Mouse (Mus musculus) kidney, embryonic 14.5 days (tissue): ENCODE data around the gene Ugt1a7c. TPM values are rescaled to one million over a fixed set of nuclear protein-coding genes. Genes with fewer than 3 reads are reported as not detected.

Source experiments
- ATAC-seq: fragments of 200-750 bp; cut with Nextera tagmentation; 2 replicates; pipeline ENCODE4 v1.8.0; 2017; ENCODE audit warnings: moderate number of reproducible peaks, mild to moderate bottlenecking, moderate TSS enrichment, moderate library complexity; ENCODE audit not compliant: low FRiP score, low TSS enrichment
- H3K27ac ChIP-seq: fragments of 300-500 bp; sonication (generic); 2 replicates; pipeline ENCODE4 v1.5.1; 2014; ENCODE audit warnings: low read depth, mild to moderate bottlenecking, low read length, moderate library complexity, mixed read lengths
- H3K27me3 ChIP-seq: fragments of 300-500 bp; sonication (generic); 2 replicates; pipeline ENCODE4 v1.6.1; 2014; ENCODE audit warnings: mild to moderate bottlenecking, low read length; ENCODE audit not compliant: control insufficient read depth, insufficient read depth
- H3K36me3 ChIP-seq: fragments of 300-500 bp; sonication (generic); 2 replicates; pipeline ENCODE4 v1.6.1; 2014; ENCODE audit warnings: low read length, mixed read lengths; ENCODE audit not compliant: control insufficient read depth, insufficient read depth
- H3K4me1 ChIP-seq: fragments of 300-500 bp; sonication (generic); 2 replicates; pipeline ENCODE4 v1.6.1; 2014; ENCODE audit warnings: low read length, mixed read lengths; ENCODE audit not compliant: control insufficient read depth, insufficient read depth
- H3K4me2 ChIP-seq: fragments of 300-500 bp; sonication (generic); replicated peaks from 2 replicates; pipeline ENCODE4 v1.6.1; 2014; ENCODE audit warnings: low read depth, mild to moderate bottlenecking, low read length
- H3K4me3 ChIP-seq: fragments of 300-500 bp; sonication (generic); 2 replicates; pipeline ENCODE4 v1.5.1; 2014; ENCODE audit warnings: mild to moderate bottlenecking, low read length
- H3K9ac ChIP-seq: fragments of 300-500 bp; sonication (generic); 2 replicates; pipeline ENCODE4 v1.6.1; 2014; ENCODE audit warnings: low read depth, mild to moderate bottlenecking, low read length, moderate library complexity
- H3K9me3 ChIP-seq: fragments of 300-500 bp; sonication (generic); 2 replicates; pipeline ENCODE4 v1.6.1; 2016; ENCODE audit warnings: low read length; ENCODE audit not compliant: control insufficient read depth
- WGBS: fragments of 180-500 bp; shearing (Covaris S2); extraction: QIAGEN DNeasy Blood & Tissue Kit; methylation state at CpG from one replicate; pipeline ENCODE4 v1.1.7; 2014; 5-methylcytosine and 5-hydroxymethylcytosine counted together
- polyA plus RNA-seq: library from polyadenylated mRNA; unstranded; fragments of >200 nt; fragmentation: Nextera tagmentation; extraction: Ambion mirVana; gene quantifications from 2 replicates; pipeline ENCODE4 v1.2.1, GENCODE M21; 2014

Ugt1a7c gene
- polyA plus RNA-seq, 1 experiment from 2014 or later = 6.1 TPM

GRCm38 (mm10) chr1:88255989-88256754 lies 161.3 kb downstream of the Ugt1a7c start:
- no peaks in the 10 kb centered on the region for H3K27me3 ChIP-seq
- H3K9me3 ChIP-seq = peaks cover 47% of the 10 kb centered on the region
- no peaks in the 10 kb centered on the region; the same call in 1 of the 2 replicates for H3K4me1 ChIP-seq
- 81% methylated on average over 13 of the region's 13 CpGs for WGBS
- no peak overlapping the region for H3K4me2 ChIP-seq
- H3K9ac ChIP-seq = no peak overlapping the region
- peaks cover 12% of the 10 kb centered on the region for H3K36me3 ChIP-seq
- no peak overlapping the region for H3K27ac ChIP-seq
- no peak for ATAC-seq
- H3K4me3 ChIP-seq = no peak overlapping the region

GRCm38 (mm10) chr1:88256886-88257663 lies 162.2 kb downstream of the Ugt1a7c start:
- H3K9me3 ChIP-seq = peaks cover 45% of the 10 kb centered on the region
- peaks cover 21% of the 10 kb centered on the region for H3K36me3 ChIP-seq
- no peak overlapping the region for H3K4me2 ChIP-seq
- no peak overlapping the region for H3K4me3 ChIP-seq
- H3K27ac ChIP-seq = no peak overlapping the region
- no peak overlapping the region for H3K9ac ChIP-seq
- no peaks in the 10 kb centered on the region; the same call in 1 of the 2 replicates for H3K4me1 ChIP-seq
- no peak for ATAC-seq
- WGBS = 79% methylated on average over 10 of the region's 10 CpGs
- no peaks in the 10 kb centered on the region for H3K27me3 ChIP-seq

GRCm38 (mm10) chr1:88257681-88258080 lies 162.8 kb downstream of the Ugt1a7c start:
- no peak for ATAC-seq

GRCm38 (mm10) chr1:88258361-88258760 lies 163.5 kb downstream of the Ugt1a7c start:
- H3K9me3 ChIP-seq = peaks cover 35% of the 10 kb centered on the region
- H3K4me1 ChIP-seq = no peaks in the 10 kb centered on the region; the same call in 1 of the 2 replicates
- no peaks in the 10 kb centered on the region for H3K27me3 ChIP-seq
- H3K36me3 ChIP-seq = peaks cover 33% of the 10 kb centered on the region
- no peak for ATAC-seq
- H3K9ac ChIP-seq = no peak overlapping the region
- no peak overlapping the region for H3K4me2 ChIP-seq
- no peak overlapping the region for H3K4me3 ChIP-seq
- no peak overlapping the region for H3K27ac ChIP-seq
- 70% methylated on average over 6 of the region's 6 CpGs for WGBS

More at GRCm38 (mm10) chr1:88257681-88258080, 162.8 kb downstream of the Ugt1a7c start:
- peaks cover 39% of the 10 kb centered on the region for H3K9me3 ChIP-seq
- no peak overlapping the region for H3K4me3 ChIP-seq
- H3K4me1 ChIP-seq = no peaks in the 10 kb centered on the region; the same call in 1 of the 2 replicates
- no peaks in the 10 kb centered on the region for H3K27me3 ChIP-seq
- peaks cover 27% of the 10 kb centered on the region for H3K36me3 ChIP-seq
- H3K9ac ChIP-seq = no peak overlapping the region
- 83% methylated on average over 6 of the region's 6 CpGs for WGBS
- H3K4me2 ChIP-seq = no peak overlapping the region
- no peak overlapping the region for H3K27ac ChIP-seq

- H3K27ac ChIP-seq = no peak overlapping the region
Observed at GRCm38 (mm10) chr1:88258881-88259642, 164.2 kb downstream of the Ugt1a7c start.

GRCm38 (mm10) chr1:88259643-88260024 lies 164.8 kb downstream of the Ugt1a7c start:
- H3K36me3 ChIP-seq = peaks cover 46% of the 10 kb centered on the region
- H3K4me1 ChIP-seq = no peaks in the 10 kb centered on the region; the same call in 1 of the 2 replicates
- H3K9ac ChIP-seq = no peak overlapping the region
- ATAC-seq = peak; percentile 7; the same call in 1 of the 2 replicates
- H3K9me3 ChIP-seq = peaks cover 26% of the 10 kb centered on the region
- H3K27me3 ChIP-seq = no peaks in the 10 kb centered on the region
- no peak overlapping the region for H3K27ac ChIP-seq
- 73% methylated on average over 4 of the region's 4 CpGs for WGBS
- H3K4me3 ChIP-seq = no peak overlapping the region
- H3K4me2 ChIP-seq = no peak overlapping the region

More at GRCm38 (mm10) chr1:88258881-88259642, 164.2 kb downstream of the Ugt1a7c start:
- Histone ChIP-seq H3K9ac (peak overlapping the region; percentile 1; the same call in 1 of the 2 replicates), H3K9me3 (peaks cover 29% of the 10 kb centered on the region), H3K27me3 (no peaks in the 10 kb centered on the region), H3K4me3 (no peak overlapping the region), H3K4me1 (no peaks in the 10 kb centered on the region; the same call in 1 of the 2 replicates), H3K36me3 (peaks cover 40% of the 10 kb centered on the region), H3K4me2 (no peak overlapping the region)
- ATAC-seq = peak; percentile 10; the same call in 1 of the 2 replicates
- 60% methylated on average over 8 of the region's 8 CpGs for WGBS

- H3K9me3 ChIP-seq = peaks cover 21% of the 10 kb centered on the region
- WGBS = 78% methylated on average over 6 of the region's 6 CpGs
- ATAC-seq = peak; percentile 10; the same call in 1 of the 2 replicates
Observed at GRCm38 (mm10) chr1:88260114-88260513, 165.3 kb downstream of the Ugt1a7c start.

GRCm38 (mm10) chr1:88260604-88261377 lies 165.9 kb downstream of the Ugt1a7c start:
- H3K27me3 ChIP-seq = no peaks in the 10 kb centered on the region
- H3K9ac ChIP-seq = no peak overlapping the region
- no peak overlapping the region for H3K4me3 ChIP-seq
- H3K4me2 ChIP-seq = no peak overlapping the region
- no peak for ATAC-seq
- H3K27ac ChIP-seq = no peak overlapping the region
- no peaks in the 10 kb centered on the region; the same call in 1 of the 2 replicates for H3K4me1 ChIP-seq
- 83% methylated on average over 10 of the region's 10 CpGs for WGBS
- H3K36me3 ChIP-seq = peaks cover 58% of the 10 kb centered on the region
- H3K9me3 ChIP-seq = peaks cover 15% of the 10 kb centered on the region

More at GRCm38 (mm10) chr1:88260114-88260513, 165.3 kb downstream of the Ugt1a7c start:
- Histone ChIP-seq H3K4me3 (no peak overlapping the region), H3K36me3 (peaks cover 51% of the 10 kb centered on the region), H3K4me2 (no peak overlapping the region), H3K27ac (no peak overlapping the region), H3K4me1 (no peaks in the 10 kb centered on the region; the same call in 1 of the 2 replicates), H3K27me3 (no peaks in the 10 kb centered on the region), H3K9ac (no peak overlapping the region)
